Mouse (Mus musculus) testis, adult 2 months (tissue): ENCODE measurements around the gene Tmub2. TPM values are rescaled to one million over a fixed set of nuclear protein-coding genes. Genes with fewer than 3 reads are reported as not detected.

Experiments
- H3K27ac ChIP-seq: fragments of 200-500 bp; 2 replicates; pipeline ENCODE4 v1.5.1; 2012; ENCODE audit warnings: low read depth, low read length; ENCODE audit not compliant: control insufficient read depth, insufficient read depth
- H3K27me3 ChIP-seq: fragments of 200-500 bp; 2 replicates; pipeline ENCODE4 v1.6.1; 2012; ENCODE audit warnings: mild to moderate bottlenecking, low read length, moderate library complexity; ENCODE audit not compliant: control insufficient read depth, insufficient read depth
- H3K36me3 ChIP-seq: fragments of 200-500 bp; 2 replicates; pipeline ENCODE4 v1.6.1; 2012; ENCODE audit warnings: mild to moderate bottlenecking, low read length; ENCODE audit not compliant: control insufficient read depth, insufficient read depth
- H3K4me1 ChIP-seq: fragments of 200-500 bp; 2 replicates; pipeline ENCODE4 v1.6.1; 2012; ENCODE audit warnings: low read length; ENCODE audit not compliant: control insufficient read depth, insufficient read depth
- H3K4me3 ChIP-seq: fragments of 200-500 bp; 2 replicates; pipeline ENCODE4 v1.5.1; 2012; ENCODE audit warnings: low read depth, mild to moderate bottlenecking, low read length, moderate library complexity, mixed read lengths; ENCODE audit not compliant: control insufficient read depth
- CTCF ChIP-seq: fragments of 200-500 bp; IDR thresholded peaks from 2 replicates; pipeline ENCODE4 v1.5.1; 2012; ENCODE audit warnings: low read depth, mild to moderate bottlenecking, inconsistent platforms, low read length, moderate library complexity; ENCODE audit not compliant: control insufficient read depth, insufficient read depth, insufficient replicate concordance
- POLR2A ChIP-seq: fragments of 200-500 bp; IDR thresholded peaks from 2 replicates; pipeline ENCODE4 v1.6.1; 2012; ENCODE audit warnings: low read depth, mild to moderate bottlenecking, inconsistent platforms, low read length, moderate library complexity; ENCODE audit not compliant: control insufficient read depth
- polyA plus RNA-seq: library from polyadenylated mRNA; depleted of rRNA; stranded (reverse); fragments of >200 nt; gene quantifications from 2 replicates; pipeline ENCODE4 v1.2.3, GENCODE M21; 2012

The Tmub2 gene
- polyA plus RNA-seq, 1 experiment: 32.6 TPM

DNA sequence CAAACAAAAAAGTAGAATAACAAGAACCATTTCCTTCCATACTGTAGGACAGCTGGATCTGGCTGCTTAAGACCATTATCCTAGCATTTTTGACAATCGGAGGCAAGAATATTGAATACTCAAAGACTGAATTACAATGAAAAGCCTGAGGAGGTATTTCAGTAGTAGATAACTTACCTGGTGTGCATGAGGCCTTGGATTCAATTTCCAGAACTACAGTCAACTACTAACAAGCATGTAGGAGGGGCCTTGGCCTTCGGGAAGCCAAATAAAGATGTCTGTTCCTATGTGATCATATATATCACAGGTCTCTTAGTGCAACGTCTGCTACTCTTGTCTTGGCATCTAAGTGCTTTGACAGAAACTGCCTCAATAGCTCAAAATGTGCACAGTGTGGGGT lies 45.3 kb downstream of the Tmub2 start:
- Histone ChIP-seq H3K27ac (no peak overlapping the region), H3K27me3 (no peaks in the 10 kb centered on the region), H3K4me3 (no peak overlapping the region), H3K36me3 (no peaks in the 10 kb centered on the region), H3K4me1 (peaks cover under 1% of the 10 kb centered on the region; the same call in 1 of the 2 replicates)
- TF ChIP-seq POLR2A: no peak
- TF ChIP-seq CTCF: no peak

DNA sequence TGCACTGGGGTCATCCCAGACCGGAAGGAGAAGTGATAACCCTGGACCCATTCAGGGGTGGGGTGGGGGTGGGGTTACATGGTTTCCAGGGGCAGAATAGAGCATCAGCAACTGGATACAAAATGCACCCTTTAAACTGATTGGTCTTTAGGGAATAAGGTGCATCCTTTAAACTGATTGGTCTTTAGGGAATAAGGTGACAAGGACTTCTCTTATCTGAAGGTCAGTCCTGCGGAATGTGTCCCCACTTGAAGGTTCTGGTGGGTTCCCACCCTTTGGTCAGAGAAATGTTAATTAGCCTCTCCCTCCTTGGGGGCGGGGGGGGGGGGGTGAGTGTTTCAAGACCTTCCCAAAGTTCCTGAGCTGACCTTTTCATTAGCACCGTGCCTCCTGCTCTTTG lies 47.1 kb downstream of the Tmub2 start:
- H3K27me3 ChIP-seq: no peaks in the 10 kb centered on the region
- H3K4me1 ChIP-seq: peaks cover 2% of the 10 kb centered on the region; the same call in 1 of the 2 replicates
- no peak overlapping the region for H3K4me3 ChIP-seq
- TF ChIP-seq POLR2A: no peak
- no peak for TF ChIP-seq CTCF
- no peak overlapping the region for H3K27ac ChIP-seq
- no peaks in the 10 kb centered on the region for H3K36me3 ChIP-seq

DNA sequence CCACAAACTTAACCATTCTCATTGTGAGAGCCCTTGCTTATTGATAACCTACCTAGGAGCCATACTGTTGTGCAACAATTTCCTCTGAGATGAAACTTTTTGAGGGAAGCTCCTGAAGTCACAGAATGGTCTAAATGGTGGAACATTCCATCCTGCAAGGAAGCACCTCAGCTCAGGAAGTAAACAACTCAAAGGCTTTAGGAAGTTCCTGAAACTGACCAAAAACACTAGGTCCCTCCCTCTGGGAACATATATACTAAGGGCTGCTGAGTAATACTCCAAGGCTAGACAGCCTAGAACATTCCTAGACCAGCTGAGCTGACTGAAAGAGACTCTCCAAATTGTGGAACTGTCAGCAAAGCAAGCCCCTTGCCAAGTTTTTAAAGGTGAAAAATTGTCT lies 48.3 kb downstream of the Tmub2 start:
- H3K36me3 ChIP-seq: no peaks in the 10 kb centered on the region
- peaks cover 2% of the 10 kb centered on the region; the same call in 1 of the 2 replicates for H3K4me1 ChIP-seq
- H3K4me3 ChIP-seq: no peak overlapping the region
- no peaks in the 10 kb centered on the region for H3K27me3 ChIP-seq
- TF ChIP-seq CTCF (no peak), POLR2A (no peak)
- H3K27ac ChIP-seq: no peak overlapping the region

DNA sequence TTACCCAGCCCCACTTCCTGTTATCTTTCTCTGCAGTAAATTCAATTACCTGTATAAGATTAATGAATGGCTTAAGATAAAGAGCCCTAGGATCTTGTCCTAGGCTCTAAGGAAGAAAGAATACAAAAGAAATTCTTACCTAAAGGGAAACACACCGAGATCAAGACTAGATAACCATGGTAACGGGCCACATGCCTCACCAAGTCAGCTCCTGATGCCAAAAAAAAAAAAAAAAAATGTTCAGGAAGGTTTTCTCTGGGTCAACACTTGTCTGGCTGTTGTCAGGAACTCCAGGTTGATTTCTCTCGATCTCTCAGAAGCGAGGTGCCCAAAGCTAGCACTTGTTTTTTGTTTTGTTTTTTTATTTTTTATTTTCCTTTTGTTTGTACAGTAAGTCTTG lies 49.3 kb downstream of the Tmub2 start:
- Histone ChIP-seq H3K27me3 (no peaks in the 10 kb centered on the region), H3K36me3 (no peaks in the 10 kb centered on the region), H3K4me3 (no peak overlapping the region), H3K27ac (no peak overlapping the region), H3K4me1 (peaks cover 2% of the 10 kb centered on the region; the same call in 1 of the 2 replicates)
- no peak for TF ChIP-seq CTCF
- TF ChIP-seq POLR2A: no peak

DNA sequence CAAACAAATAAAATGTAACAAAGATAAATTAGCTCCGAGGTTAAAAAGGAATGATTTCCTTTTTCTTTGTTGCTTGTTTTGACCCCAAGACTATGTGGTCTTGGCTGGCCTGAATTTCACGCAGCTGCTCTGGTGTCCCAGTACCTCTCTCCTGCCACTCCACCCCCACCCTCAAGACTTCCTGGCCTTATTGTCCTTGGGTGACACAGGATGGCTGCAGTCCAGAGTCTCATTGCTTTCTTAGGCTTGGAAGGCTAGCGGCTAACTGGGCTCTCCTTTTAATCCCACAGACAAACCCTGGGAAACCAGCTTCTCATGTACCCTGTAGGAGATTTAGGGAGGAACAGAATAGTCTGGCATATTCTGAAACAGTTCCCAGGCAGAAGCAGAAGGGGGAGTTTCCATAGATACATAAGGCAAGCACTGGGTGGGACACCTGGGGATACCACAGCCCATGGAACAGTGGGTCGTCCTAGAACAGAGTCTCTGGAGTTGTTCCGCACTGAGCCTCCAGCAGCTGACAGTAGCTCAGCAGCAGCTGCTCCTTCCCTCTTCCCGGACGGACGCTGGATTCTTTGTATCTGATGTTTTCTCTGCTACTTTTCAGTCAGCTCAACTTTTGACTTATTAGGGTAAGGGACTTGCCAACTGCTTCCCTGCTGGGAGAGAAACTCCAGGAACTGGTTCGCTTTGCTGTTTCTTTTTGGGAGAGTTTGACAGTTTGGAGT lies 50.4 kb downstream of the Tmub2 start:
- H3K27me3 ChIP-seq: no peaks in the 10 kb centered on the region
- no peak overlapping the region for H3K27ac ChIP-seq
- no peak for TF ChIP-seq CTCF
- no peak for TF ChIP-seq POLR2A
- H3K4me3 ChIP-seq: no peak overlapping the region
- no peaks in the 10 kb centered on the region for H3K36me3 ChIP-seq
- peaks cover 2% of the 10 kb centered on the region; the same call in 1 of the 2 replicates for H3K4me1 ChIP-seq

DNA sequence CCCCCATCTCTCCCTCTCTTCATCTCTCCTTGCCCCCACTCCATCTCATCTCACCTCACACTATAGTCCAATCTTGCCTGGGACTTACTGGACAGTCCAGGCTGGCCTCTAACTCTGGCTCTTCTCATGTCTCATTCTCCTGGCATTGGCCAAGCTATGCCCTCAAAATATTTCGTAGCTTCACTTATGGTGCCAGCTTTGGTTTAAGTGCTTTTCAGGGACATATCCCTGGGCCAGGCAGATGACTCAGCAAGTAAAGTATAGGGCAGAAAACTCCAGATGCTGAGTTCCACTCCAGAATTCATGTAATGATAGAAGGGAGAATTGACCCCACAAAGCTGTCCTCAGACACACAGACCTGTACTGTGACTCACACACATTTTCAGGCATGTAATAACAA lies 51.5 kb downstream of the Tmub2 start:
- no peak for TF ChIP-seq POLR2A
- no peak for TF ChIP-seq CTCF
- peaks cover 2% of the 10 kb centered on the region; the same call in 1 of the 2 replicates for H3K4me1 ChIP-seq
- H3K4me3 ChIP-seq: no peak overlapping the region
- H3K36me3 ChIP-seq: no peaks in the 10 kb centered on the region
- no peaks in the 10 kb centered on the region for H3K27me3 ChIP-seq
- H3K27ac ChIP-seq: no peak overlapping the region

DNA sequence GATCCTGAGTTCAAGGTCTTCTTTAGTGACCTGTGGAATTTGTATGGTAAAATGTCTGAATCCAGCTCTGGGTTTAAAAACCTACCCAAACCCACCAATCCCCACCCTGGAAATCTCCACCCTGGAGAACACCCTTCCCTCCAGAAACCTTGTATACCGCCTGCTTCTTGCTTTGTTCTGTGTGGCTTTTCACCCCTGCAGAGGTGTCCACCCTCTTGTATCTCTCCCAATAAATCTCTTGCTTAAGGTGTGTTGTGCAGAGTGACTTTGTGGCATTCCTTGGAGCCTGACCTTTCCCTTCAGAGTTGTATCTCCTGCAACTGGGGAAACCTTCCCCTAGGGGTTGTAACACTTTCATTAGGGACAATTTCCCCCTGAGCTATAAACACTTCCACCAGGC lies 53.2 kb downstream of the Tmub2 start:
- Histone ChIP-seq H3K36me3 (no peaks in the 10 kb centered on the region), H3K27ac (no peak overlapping the region), H3K4me3 (no peak overlapping the region), H3K4me1 (peaks cover 2% of the 10 kb centered on the region; the same call in 1 of the 2 replicates), H3K27me3 (no peaks in the 10 kb centered on the region)
- TF ChIP-seq POLR2A: no peak
- no peak for TF ChIP-seq CTCF
